Mouse (Mus musculus): ENCODE measurements around the gene Neurl1b. TPM values are rescaled to one million over a fixed set of nuclear protein-coding genes. Genes with fewer than 3 reads are reported as not detected.
A peak's percentile ranks its signal among the peaks of the same experiment; 100 is the strongest.

The Neurl1b gene
- polyA plus RNA-seq, 1 experiment from 2014 or later = 6.0 TPM

DNA sequence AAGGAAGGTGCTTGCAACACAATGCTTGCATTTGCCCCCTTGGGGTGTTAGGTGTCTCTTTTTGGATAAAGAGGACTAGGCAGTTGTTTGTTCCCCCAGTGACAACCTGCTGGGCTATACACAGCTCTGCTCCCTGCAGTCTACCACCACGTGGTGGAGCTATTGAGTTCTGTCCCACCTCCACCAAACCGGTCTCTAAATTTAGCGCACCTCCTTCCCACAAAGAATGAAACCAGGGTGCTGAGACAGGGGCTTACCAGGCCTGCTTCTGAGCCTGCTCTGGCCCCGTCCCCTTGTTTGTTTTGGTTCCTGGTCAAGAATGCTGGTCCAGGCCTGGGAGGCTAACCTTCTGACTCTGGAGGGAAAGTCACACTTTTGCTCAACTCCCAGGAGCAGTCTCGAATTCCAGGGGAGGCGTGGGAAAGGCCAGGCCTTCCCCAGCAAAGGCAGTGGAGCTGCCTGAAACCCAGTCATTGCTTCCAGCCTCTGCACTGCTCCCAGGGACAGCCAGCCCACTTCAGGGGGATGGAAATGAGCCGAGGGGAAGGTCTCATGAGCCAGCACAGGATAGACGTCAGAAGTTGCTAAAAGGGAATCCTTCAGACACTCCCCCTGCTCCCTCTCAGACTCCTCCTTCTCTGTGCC lies 37.1 kb downstream of the Neurl1b start:
- H3K9ac ChIP-seq (replicated peaks; ENCODE audit: low read depth, low read length) = no peak overlapping the region
- H3K36me3 ChIP-seq (ENCODE audit: control insufficient read depth, insufficient read depth, low read length) = no peaks in the 10 kb centered on the region
- H3K4me2 ChIP-seq (replicated peaks; ENCODE audit: low read depth, low read length) = no peak overlapping the region
- H3K27ac ChIP-seq (ENCODE audit: low read length) = no peak overlapping the region
- peak; percentile 46; the same call in 1 of the 2 replicates for ATAC-seq (ENCODE audit: insufficient number of reproducible peaks, insufficient read depth, low FRiP score, low read depth)
- no peaks in the 10 kb centered on the region for H3K27me3 ChIP-seq (ENCODE audit: control insufficient read depth, insufficient read depth, low read length)
- no peaks in the 10 kb centered on the region for H3K9me3 ChIP-seq (ENCODE audit: control insufficient read depth, low read depth, low read length)
- WGBS = 30% methylated on average over 8 of the region's 8 CpGs
- no peak overlapping the region for H3K4me3 ChIP-seq (ENCODE audit: low read depth, low read length)
- no peaks in the 10 kb centered on the region for H3K4me1 ChIP-seq (ENCODE audit: control insufficient read depth, insufficient read depth, low read length)

DNA sequence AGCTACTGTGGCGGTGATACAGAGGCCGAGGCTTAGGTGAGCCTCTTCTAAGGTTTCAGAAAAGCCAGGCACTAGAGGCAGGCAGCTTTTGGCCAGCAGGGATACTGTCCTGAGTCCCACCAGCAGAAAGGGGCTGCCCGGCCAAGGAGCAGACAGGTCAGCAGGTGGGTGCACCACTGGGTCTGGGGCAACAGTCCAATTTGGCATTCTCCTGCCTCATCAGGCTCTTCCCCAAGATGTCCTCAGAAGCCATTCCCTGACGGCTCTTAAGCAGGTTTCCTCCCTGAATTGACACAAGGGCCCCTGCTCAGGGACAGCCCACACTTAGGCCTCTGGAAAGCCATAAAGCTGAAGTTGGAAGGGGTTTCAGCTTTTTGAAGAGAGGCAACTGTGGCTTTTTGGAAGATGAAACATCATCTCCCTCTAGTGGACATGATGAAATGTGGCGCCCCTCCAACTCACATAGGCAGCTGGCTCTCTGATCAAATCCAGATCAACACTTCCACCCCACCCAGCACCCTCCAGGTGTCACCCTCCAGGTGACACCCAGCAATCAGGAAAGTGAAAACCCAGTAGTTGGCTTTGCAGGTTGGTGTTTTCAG lies 37.8 kb downstream of the Neurl1b start:
- WGBS = 60% methylated on average over 5 of the region's 5 CpGs

DNA sequence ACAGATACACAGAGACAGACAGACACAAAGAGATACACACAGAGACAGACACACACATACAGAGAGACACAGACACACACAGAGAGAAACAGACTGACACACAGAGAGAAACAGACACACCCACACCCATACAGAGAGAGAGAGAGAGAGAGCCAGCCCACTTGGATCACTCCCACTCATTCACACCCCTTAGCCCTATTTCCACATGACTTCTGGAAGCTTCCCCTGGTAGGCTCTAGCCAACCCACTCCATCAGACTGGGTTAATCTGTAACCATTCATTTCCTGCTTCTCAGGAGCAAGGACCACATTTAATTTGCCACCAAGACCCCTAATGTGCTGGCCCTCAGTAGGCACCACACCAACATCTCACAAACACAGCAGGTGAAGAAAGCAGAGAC lies 42.9 kb downstream of the Neurl1b start:
- no peak overlapping the region for H3K27ac ChIP-seq (ENCODE audit: low read length)
- no peaks in the 10 kb centered on the region for H3K27me3 ChIP-seq (ENCODE audit: control insufficient read depth, insufficient read depth, low read length)
- ATAC-seq (ENCODE audit: insufficient number of reproducible peaks, insufficient read depth, low FRiP score, low read depth) = no peak

More for the DNA sequence above, 37.8 kb downstream of the Neurl1b start:
- Histone ChIP-seq H3K9me3 (ENCODE audit: control insufficient read depth, low read depth, low read length) (no peaks in the 10 kb centered on the region), H3K4me1 (ENCODE audit: control insufficient read depth, insufficient read depth, low read length) (no peaks in the 10 kb centered on the region), H3K27me3 (ENCODE audit: control insufficient read depth, insufficient read depth, low read length) (no peaks in the 10 kb centered on the region), H3K36me3 (ENCODE audit: control insufficient read depth, insufficient read depth, low read length) (no peaks in the 10 kb centered on the region), H3K4me2 (replicated peaks; ENCODE audit: low read depth, low read length) (no peak overlapping the region), H3K27ac (ENCODE audit: low read length) (no peak overlapping the region), H3K4me3 (ENCODE audit: low read depth, low read length) (no peak overlapping the region), H3K9ac (replicated peaks; ENCODE audit: low read depth, low read length) (no peak overlapping the region)
- no peak for ATAC-seq (ENCODE audit: insufficient number of reproducible peaks, insufficient read depth, low FRiP score, low read depth)

DNA sequence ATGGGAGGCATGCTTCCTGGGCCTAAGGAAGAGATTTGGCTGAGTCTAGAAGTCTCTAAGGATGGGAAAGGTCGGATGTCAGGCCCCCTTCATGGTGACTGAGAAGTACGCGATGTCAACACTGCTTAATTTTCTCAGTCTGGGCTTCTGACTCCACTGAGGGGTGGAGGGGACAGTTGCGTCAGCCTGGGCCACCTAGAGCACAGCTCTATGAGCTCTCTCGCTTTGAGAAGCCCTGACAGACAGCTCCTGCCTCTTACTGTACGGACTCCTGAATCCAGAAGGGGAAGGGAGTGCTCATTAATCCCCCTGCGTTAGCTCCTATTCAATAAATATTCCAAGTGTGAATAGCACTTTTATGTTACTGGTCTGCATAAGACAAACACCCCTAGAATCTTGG lies 43.4 kb downstream of the Neurl1b start:
- H3K4me3 ChIP-seq (ENCODE audit: low read depth, low read length) = no peak overlapping the region
- H3K9ac ChIP-seq (replicated peaks; ENCODE audit: low read depth, low read length) = no peak overlapping the region
- ATAC-seq (ENCODE audit: insufficient number of reproducible peaks, insufficient read depth, low FRiP score, low read depth) = no peak
- H3K27ac ChIP-seq (ENCODE audit: low read length) = no peak overlapping the region
- H3K9me3 ChIP-seq (ENCODE audit: control insufficient read depth, low read depth, low read length) = no peaks in the 10 kb centered on the region
- no peaks in the 10 kb centered on the region for H3K27me3 ChIP-seq (ENCODE audit: control insufficient read depth, insufficient read depth, low read length)
- H3K36me3 ChIP-seq (ENCODE audit: control insufficient read depth, insufficient read depth, low read length) = no peaks in the 10 kb centered on the region
- 47% methylated on average over 7 of the region's 7 CpGs for WGBS
- H3K4me2 ChIP-seq (replicated peaks; ENCODE audit: low read depth, low read length) = no peak overlapping the region
- H3K4me1 ChIP-seq (ENCODE audit: control insufficient read depth, insufficient read depth, low read length) = no peaks in the 10 kb centered on the region

More for the DNA sequence above, 42.9 kb downstream of the Neurl1b start:
- H3K4me1 ChIP-seq (ENCODE audit: control insufficient read depth, insufficient read depth, low read length) = no peaks in the 10 kb centered on the region
- no peaks in the 10 kb centered on the region for H3K9me3 ChIP-seq (ENCODE audit: control insufficient read depth, low read depth, low read length)
- H3K36me3 ChIP-seq (ENCODE audit: control insufficient read depth, insufficient read depth, low read length) = no peaks in the 10 kb centered on the region
- no peak overlapping the region for H3K4me2 ChIP-seq (replicated peaks; ENCODE audit: low read depth, low read length)
- no peak overlapping the region for H3K9ac ChIP-seq (replicated peaks; ENCODE audit: low read depth, low read length)
- H3K4me3 ChIP-seq (ENCODE audit: low read depth, low read length) = no peak overlapping the region

DNA sequence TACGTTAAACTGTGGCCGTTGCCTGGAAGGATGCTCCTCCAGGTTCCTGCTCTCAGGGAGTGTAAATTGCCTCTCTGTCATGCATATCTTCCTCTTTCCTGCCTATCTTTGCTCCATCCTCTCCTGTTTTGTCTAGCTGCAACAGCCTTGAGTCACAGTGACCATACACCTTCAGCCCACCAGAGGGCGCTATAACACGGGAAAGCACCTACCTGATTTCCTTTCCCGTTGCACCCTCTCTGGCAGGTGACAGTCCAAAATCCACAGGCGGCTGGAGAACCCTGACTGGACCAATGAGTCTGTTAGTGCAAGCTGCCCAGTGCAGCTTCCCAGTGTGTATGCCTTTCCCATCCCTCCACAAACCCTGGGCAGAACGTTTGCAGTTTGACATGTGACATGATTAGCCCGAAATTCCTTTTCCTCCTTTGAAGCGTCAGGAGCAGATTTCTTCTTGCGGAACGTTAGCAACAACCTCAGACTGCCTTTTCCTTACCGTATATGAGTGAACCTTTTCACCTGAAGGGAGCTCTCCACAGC lies 48.1 kb downstream of the Neurl1b start:
- WGBS = 23% methylated on average over 12 of the region's 12 CpGs
- H3K36me3 ChIP-seq (ENCODE audit: control insufficient read depth, insufficient read depth, low read length) = no peaks in the 10 kb centered on the region
- H3K9me3 ChIP-seq (ENCODE audit: control insufficient read depth, low read depth, low read length) = no peaks in the 10 kb centered on the region
- H3K4me3 ChIP-seq (ENCODE audit: low read depth, low read length) = no peak overlapping the region
- H3K9ac ChIP-seq (replicated peaks; ENCODE audit: low read depth, low read length) = no peak overlapping the region
- no peaks in the 10 kb centered on the region for H3K27me3 ChIP-seq (ENCODE audit: control insufficient read depth, insufficient read depth, low read length)
- H3K27ac ChIP-seq (ENCODE audit: low read length) = no peak overlapping the region
- H3K4me2 ChIP-seq (replicated peaks; ENCODE audit: low read depth, low read length) = no peak overlapping the region
- ATAC-seq (ENCODE audit: insufficient number of reproducible peaks, insufficient read depth, low FRiP score, low read depth) = no peak
- no peaks in the 10 kb centered on the region for H3K4me1 ChIP-seq (ENCODE audit: control insufficient read depth, insufficient read depth, low read length)

DNA sequence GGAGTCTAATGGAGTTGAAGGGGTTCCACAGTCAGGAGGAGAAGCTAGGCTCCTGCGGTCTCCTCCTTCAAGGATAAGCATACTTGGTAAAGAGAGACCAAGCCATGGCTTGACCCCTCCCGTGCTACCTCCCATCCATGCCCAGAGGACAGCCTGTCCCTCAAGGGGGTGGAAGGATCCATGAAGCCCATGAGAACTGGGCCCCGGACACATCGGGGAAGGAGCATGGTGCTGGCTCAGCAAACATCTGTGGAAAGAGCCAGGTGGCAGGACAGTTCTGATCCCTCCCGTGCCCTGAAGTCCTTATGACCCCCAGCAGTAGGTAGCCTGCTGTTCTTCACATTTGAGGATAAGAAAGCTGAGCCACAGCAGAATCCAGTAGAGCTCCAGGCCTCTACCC lies 48.8 kb downstream of the Neurl1b start:
- Histone ChIP-seq H3K36me3 (ENCODE audit: control insufficient read depth, insufficient read depth, low read length) (no peaks in the 10 kb centered on the region), H3K4me1 (ENCODE audit: control insufficient read depth, insufficient read depth, low read length) (no peaks in the 10 kb centered on the region)

DNA sequence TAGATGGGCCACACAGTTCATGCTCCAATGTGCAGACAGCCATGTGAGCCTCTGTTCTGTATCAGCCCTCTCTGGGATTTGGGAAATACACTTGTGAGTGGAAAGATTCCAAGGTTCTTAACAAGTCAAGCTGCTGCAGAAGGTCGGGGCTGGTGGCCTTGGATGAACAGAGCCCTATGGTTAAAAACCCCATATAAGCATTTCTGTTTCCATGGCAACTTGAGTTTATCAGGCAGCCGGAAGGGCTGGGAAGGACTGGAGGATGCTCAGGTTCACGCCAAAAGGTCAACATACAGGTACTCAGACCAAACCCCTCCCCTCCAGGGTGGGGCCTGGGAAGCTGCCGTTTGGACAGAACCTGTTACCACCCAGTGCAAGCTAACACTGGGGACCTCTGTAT lies 49.4 kb downstream of the Neurl1b start:
- Histone ChIP-seq H3K9me3 (ENCODE audit: control insufficient read depth, low read depth, low read length) (no peaks in the 10 kb centered on the region), H3K36me3 (ENCODE audit: control insufficient read depth, insufficient read depth, low read length) (no peaks in the 10 kb centered on the region), H3K27me3 (ENCODE audit: control insufficient read depth, insufficient read depth, low read length) (no peaks in the 10 kb centered on the region), H3K9ac (replicated peaks; ENCODE audit: low read depth, low read length) (no peak overlapping the region), H3K4me2 (replicated peaks; ENCODE audit: low read depth, low read length) (no peak overlapping the region), H3K4me3 (ENCODE audit: low read depth, low read length) (no peak overlapping the region), H3K27ac (ENCODE audit: low read length) (no peak overlapping the region), H3K4me1 (ENCODE audit: control insufficient read depth, insufficient read depth, low read length) (no peaks in the 10 kb centered on the region)
- 38% methylated on average over 4 of the region's 4 CpGs for WGBS
- no peak for ATAC-seq (ENCODE audit: insufficient number of reproducible peaks, insufficient read depth, low FRiP score, low read depth)

More for the DNA sequence above, 48.8 kb downstream of the Neurl1b start:
- no peak for ATAC-seq (ENCODE audit: insufficient number of reproducible peaks, insufficient read depth, low FRiP score, low read depth)
- no peak overlapping the region for H3K4me2 ChIP-seq (replicated peaks; ENCODE audit: low read depth, low read length)
- H3K9me3 ChIP-seq (ENCODE audit: control insufficient read depth, low read depth, low read length) = no peaks in the 10 kb centered on the region
- no peak overlapping the region for H3K27ac ChIP-seq (ENCODE audit: low read length)
- 87% methylated on average over 5 of the region's 5 CpGs for WGBS
- no peak overlapping the region for H3K4me3 ChIP-seq (ENCODE audit: low read depth, low read length)
- no peak overlapping the region for H3K9ac ChIP-seq (replicated peaks; ENCODE audit: low read depth, low read length)
- H3K27me3 ChIP-seq (ENCODE audit: control insufficient read depth, insufficient read depth, low read length) = no peaks in the 10 kb centered on the region

DNA sequence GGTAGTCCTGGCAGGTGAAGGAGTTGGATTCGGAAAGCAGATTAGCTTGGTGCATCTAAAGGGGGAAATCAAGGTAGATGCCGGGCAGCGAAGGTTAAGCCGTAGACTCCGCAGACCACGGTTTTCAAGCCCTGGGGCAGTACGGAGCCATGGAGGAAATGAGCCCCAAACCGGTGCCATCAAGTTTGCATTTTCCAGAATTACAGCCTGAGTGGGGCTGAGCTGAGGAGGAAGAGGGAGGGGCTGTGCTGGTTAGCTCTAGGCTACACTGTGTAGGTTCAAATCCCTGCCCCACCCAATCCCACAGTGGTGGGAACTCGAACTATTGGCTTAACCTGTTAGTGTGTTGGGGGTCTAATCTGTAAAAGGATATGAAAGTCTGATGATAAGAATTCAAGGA lies 49.9 kb downstream of the Neurl1b start:
- Histone ChIP-seq H3K27me3 (ENCODE audit: control insufficient read depth, insufficient read depth, low read length) (no peaks in the 10 kb centered on the region), H3K27ac (ENCODE audit: low read length) (no peak overlapping the region), H3K4me2 (replicated peaks; ENCODE audit: low read depth, low read length) (no peak overlapping the region), H3K4me3 (ENCODE audit: low read depth, low read length) (no peak overlapping the region), H3K9ac (replicated peaks; ENCODE audit: low read depth, low read length) (no peak overlapping the region), H3K4me1 (ENCODE audit: control insufficient read depth, insufficient read depth, low read length) (no peaks in the 10 kb centered on the region), H3K36me3 (ENCODE audit: control insufficient read depth, insufficient read depth, low read length) (no peaks in the 10 kb centered on the region), H3K9me3 (ENCODE audit: control insufficient read depth, low read depth, low read length) (no peaks in the 10 kb centered on the region)
- WGBS = 78% methylated on average over 9 of the region's 9 CpGs
- no peak for ATAC-seq (ENCODE audit: insufficient number of reproducible peaks, insufficient read depth, low FRiP score, low read depth)

Measured in stomach, embryonic 14.5 days (tissue).